Mouse (Mus musculus) cortical plate, adult 2 months (tissue): ENCODE results near the gene Fam185a.

Source experiments
- CTCF ChIP-seq: fragments of 200-500 bp; IDR thresholded peaks from 2 replicates; pipeline ENCODE4 v1.5.1; 2011; ENCODE audit warnings: mild to moderate bottlenecking, control low read depth, low read length; ENCODE audit not compliant: insufficient read depth; ENCODE audit errors: extremely low read depth
- POLR2A ChIP-seq: fragments of 200-500 bp; IDR thresholded peaks from 2 replicates; pipeline ENCODE4 v1.6.1; 2011; ENCODE audit warnings: mild to moderate bottlenecking, low read length, control low read depth; ENCODE audit not compliant: insufficient read depth; ENCODE audit errors: extremely low read depth

GRCm38 (mm10) chr5:21493294-21493999, 68.7 kb downstream of the Fam185a start:
- TF ChIP-seq CTCF (no peak), POLR2A (no peak)
